Mouse (Mus musculus) liver, postnatal 0 days (tissue): ENCODE measurements around the gene Kl. TPM values are rescaled to one million over a fixed set of nuclear protein-coding genes. Genes with fewer than 3 reads are reported as not detected.
A peak's percentile ranks its signal among the peaks of the same experiment; 100 is the strongest.

ENCODE experiments used
- ATAC-seq: fragments of 200-750 bp; cut with Nextera tagmentation; 2 replicates; pipeline ENCODE4 v1.8.0; 2017; ENCODE audit warnings: mild to moderate bottlenecking, moderate library complexity
- DNase-seq: peaks from one replicate; pipeline ENCODE4 v3.0.0-alpha.2; 2016
- H3K27ac ChIP-seq: fragments of 300-500 bp; sonication (generic); 2 replicates; pipeline ENCODE4 v1.5.1; 2014; ENCODE audit warnings: antibody characterized with exemption, moderate library complexity, mild to moderate bottlenecking, low read depth
- H3K27me3 ChIP-seq: fragments of 300-500 bp; sonication (generic); 2 replicates; pipeline ENCODE4 v1.6.1; 2014; ENCODE audit warnings: low read length, control low read depth, mixed read lengths; ENCODE audit not compliant: insufficient read depth
- H3K36me3 ChIP-seq: fragments of 300-500 bp; sonication (generic); replicated peaks from 2 replicates; pipeline ENCODE4 v1.6.1; 2014; ENCODE audit warnings: mild to moderate bottlenecking, control low read depth, low read length, moderate library complexity, mixed read lengths; ENCODE audit not compliant: insufficient read depth
- H3K4me1 ChIP-seq: fragments of 300-500 bp; sonication (generic); 2 replicates; pipeline ENCODE4 v1.6.1; 2014; ENCODE audit warnings: antibody characterized with exemption, mild to moderate bottlenecking, control low read depth; ENCODE audit not compliant: insufficient read depth
- H3K4me2 ChIP-seq: fragments of 300-500 bp; sonication (generic); 2 replicates; pipeline ENCODE4 v1.6.1; 2014; ENCODE audit warnings: low read depth, mild to moderate bottlenecking, low read length, moderate library complexity, mixed read lengths
- H3K4me3 ChIP-seq: fragments of 300-500 bp; sonication (generic); 2 replicates; pipeline ENCODE4 v1.5.1; 2014; ENCODE audit warnings: low read depth, low read length
- H3K9ac ChIP-seq: fragments of 300-500 bp; sonication (generic); replicated peaks from 2 replicates; pipeline ENCODE4 v1.6.1; 2014; ENCODE audit warnings: mild to moderate bottlenecking, moderate library complexity
- H3K9me3 ChIP-seq: fragments of 300-500 bp; sonication (generic); 2 replicates; pipeline ENCODE4 v1.6.1; 2016; ENCODE audit warnings: mild to moderate bottlenecking, control low read depth, low read length, mixed read lengths
- CTCF ChIP-seq: sonication (generic); IDR thresholded peaks from 2 replicates; pipeline ENCODE4 v1.5.1; 2016; ENCODE audit warnings: antibody characterized with exemption, low read depth
- EP300 ChIP-seq: IDR thresholded peaks from 2 replicates; pipeline ENCODE4 v1.6.1; 2016; ENCODE audit warnings: antibody characterized with exemption, low read depth, mild to moderate bottlenecking
- WGBS: fragments of 180-500 bp; shearing (Covaris S2); extraction: QIAGEN DNeasy Blood & Tissue Kit; methylation state at CpG from one replicate; pipeline ENCODE4 v1.1.7; 2014; ENCODE audit not compliant: insufficient replicate concordance; 5-methylcytosine and 5-hydroxymethylcytosine counted together
- polyA plus RNA-seq: library from polyadenylated mRNA; unstranded; fragments of >200 nt; fragmentation: Nextera tagmentation; extraction: Ambion mirVana; gene quantifications from 2 replicates; pipeline ENCODE4 v1.2.1, GENCODE M21; 2015

Kl gene
- polyA plus RNA-seq, result 0.05 and 0.08 TPM in 2 replicates

DNA sequence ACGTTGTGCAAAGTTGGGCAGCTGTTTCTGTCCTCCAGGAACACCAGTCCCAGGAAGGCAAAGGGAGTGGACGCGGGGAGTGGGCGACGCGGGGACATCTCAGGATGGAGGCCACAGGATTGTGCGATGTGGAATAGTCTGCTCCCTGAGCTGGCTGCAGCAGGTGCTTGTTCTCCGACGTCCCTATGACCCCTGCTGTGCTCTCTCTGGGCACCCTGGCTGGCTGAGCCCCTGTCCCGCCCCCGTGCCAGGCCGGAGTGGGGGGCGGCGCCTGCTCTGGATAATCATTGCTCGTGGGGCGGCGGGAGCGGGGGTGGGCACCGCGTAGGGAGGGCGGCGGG, at the start of gene Kl:
Kl (plus strand) TSS at position 280 of the 341 bp plus-strand sequence.
- Histone ChIP-seq H3K36me3 (no peaks in the 10 kb centered on the region), H3K9ac (no peak within 1 kb of the TSS), H3K4me1 (no peaks in the 10 kb centered on the region; the same call in 1 of the 2 replicates), H3K9me3 (no peaks in the 10 kb centered on the region), H3K27me3 (peaks cover 30% of the 10 kb centered on the region), H3K4me2 (peak within 1 kb of the TSS; percentile 69), H3K4me3 (peak within 1 kb of the TSS; percentile 45), H3K27ac (no peak within 1 kb of the TSS)
- DNase-seq (peak; percentile 16), ATAC-seq (peak; percentile 3; the same call in 1 of the 2 replicates)
- TF ChIP-seq CTCF, result no peak
- TF ChIP-seq EP300, result no peak
- WGBS, result 2% methylated on average over 16 of the region's 22 CpGs

DNA sequence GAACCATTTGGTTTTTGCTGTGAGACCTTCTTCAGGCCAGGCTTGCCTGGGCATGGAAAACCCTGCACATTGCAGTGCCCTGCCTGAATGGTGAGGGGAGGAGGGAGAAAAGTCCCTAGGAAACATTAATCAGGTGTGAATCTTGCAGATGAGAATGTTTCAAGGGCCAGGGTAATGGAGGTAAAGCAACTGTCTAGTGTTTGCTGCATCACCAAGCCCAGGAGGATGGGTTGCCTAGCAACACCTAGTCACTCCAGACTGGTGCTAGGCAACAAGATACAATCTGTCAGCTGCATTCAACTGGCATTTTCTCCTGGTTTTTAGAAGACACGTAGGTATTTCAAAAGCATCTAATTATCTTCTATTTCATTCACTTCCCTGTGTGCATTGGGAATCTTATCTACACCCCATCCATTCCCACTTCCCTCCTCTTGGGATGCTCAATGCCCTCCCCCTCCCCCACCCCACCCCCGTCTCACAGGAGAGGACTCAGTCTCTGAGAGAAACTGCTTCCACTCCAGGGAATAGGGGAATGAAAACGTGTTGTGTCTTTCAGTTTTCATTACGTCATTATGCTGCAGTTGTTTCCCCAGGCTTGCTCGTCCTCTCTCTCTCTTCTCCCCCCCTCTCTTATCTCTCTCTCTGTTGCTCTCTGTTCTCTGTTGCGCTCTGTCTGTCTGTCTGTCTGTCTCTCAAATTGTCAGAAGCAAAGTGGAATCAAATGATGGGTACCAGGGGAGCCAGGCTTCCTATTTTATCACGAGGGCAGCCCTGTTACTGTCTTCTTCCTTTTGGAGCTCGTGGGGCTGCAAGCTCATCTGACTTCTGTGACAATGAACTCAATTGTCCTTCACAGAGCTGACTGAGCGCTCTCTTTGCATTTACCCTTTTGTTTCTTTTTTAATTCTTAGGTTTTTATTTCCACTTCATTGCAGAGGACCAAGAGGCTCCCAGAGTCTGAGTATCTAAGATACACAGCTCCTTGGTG, 46.1 kb upstream of the Kl start:
- TF ChIP-seq EP300 (no peak), CTCF (no peak)

GRCm38 (mm10) chr5:150912156-150912555, 40.3 kb upstream of the Kl start:
- peaks cover 22% of the 10 kb centered on the region for H3K4me1 ChIP-seq
- H3K27me3 ChIP-seq, result no peaks in the 10 kb centered on the region
- ATAC-seq (no peak), DNase-seq (no peak)
- H3K9me3 ChIP-seq, result peaks cover 4% of the 10 kb centered on the region
- H3K4me3 ChIP-seq, result no peak overlapping the region
- WGBS, result 30% methylated on average over 2 of the region's 2 CpGs
- H3K27ac ChIP-seq, result no peak overlapping the region
- H3K4me2 ChIP-seq, result no peak overlapping the region
- no peak for TF ChIP-seq CTCF
- TF ChIP-seq EP300, result no peak
- no peak overlapping the region for H3K9ac ChIP-seq
- no peaks in the 10 kb centered on the region for H3K36me3 ChIP-seq

More for the DNA sequence above, 46.1 kb upstream of the Kl start:
- ATAC-seq (no peak), DNase-seq (no peak)
- no peaks in the 10 kb centered on the region for H3K4me1 ChIP-seq
- 38% methylated on average over 9 of the region's 9 CpGs for WGBS
- H3K36me3 ChIP-seq, result no peaks in the 10 kb centered on the region
- H3K27me3 ChIP-seq, result no peaks in the 10 kb centered on the region
- H3K4me2 ChIP-seq, result no peak overlapping the region
- H3K27ac ChIP-seq, result no peak overlapping the region
- H3K9me3 ChIP-seq, result peaks cover 4% of the 10 kb centered on the region
- H3K9ac ChIP-seq, result no peak overlapping the region
- H3K4me3 ChIP-seq, result no peak overlapping the region

GRCm38 (mm10) chr5:150912656-150913055, 39.8 kb upstream of the Kl start:
- Histone ChIP-seq H3K27me3 (no peaks in the 10 kb centered on the region), H3K4me1 (peaks cover 27% of the 10 kb centered on the region), H3K9me3 (peaks cover 4% of the 10 kb centered on the region), H3K4me2 (no peak overlapping the region), H3K4me3 (no peak overlapping the region), H3K9ac (no peak overlapping the region), H3K27ac (no peak overlapping the region), H3K36me3 (no peaks in the 10 kb centered on the region)
- DNase-seq, result no peak
- 38% methylated on average over 5 of the region's 5 CpGs for WGBS
- ATAC-seq, result no peak
- TF ChIP-seq CTCF (no peak), EP300 (no peak)

DNA sequence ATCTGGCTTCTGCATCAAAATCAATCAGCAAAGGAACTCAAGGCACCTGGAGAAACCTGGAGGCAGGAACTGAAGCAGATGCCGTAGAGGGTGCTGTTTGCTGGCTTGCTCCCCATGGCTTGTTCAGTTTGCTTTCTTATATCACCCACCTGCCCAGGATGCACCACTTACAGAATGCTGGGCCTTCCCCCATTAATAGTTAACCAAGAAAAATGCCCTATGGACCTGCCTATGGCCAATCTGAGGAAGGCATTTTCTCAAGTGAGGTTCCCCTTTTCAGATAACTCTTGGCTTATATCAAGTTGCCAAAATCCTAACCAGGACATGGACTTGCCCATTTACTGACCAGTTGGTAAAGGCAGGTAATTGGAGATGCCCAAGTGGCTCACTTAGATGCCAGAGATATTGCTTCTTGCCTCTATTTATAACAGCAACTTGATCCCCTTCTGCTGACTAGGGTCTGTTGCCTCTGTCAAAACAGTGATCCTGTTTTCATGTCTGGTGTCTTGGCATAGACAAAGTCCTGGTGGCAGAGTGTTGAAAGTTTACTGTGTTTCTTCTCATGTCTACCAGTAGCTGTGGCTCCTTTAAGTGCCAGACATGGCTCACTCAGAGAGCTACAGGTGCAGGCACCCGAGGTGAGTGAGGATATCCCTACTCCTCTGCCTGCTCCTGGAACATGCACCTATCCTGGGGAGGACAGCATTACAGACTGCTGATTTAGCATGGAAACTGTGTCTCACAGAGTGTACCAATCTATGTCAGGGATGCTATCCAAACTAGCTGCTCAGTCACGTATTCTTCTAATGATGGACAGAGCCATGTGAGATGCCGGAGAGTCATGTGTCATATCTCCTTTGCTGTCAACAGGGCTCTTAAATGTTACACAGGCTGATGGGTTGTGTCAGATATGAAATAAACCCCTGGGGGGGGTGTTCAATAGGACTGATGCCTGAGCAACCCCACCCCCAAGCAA, 37.0 kb upstream of the Kl start:
- H3K4me2 ChIP-seq, result no peak overlapping the region
- no peak overlapping the region for H3K27ac ChIP-seq
- no peak overlapping the region for H3K9ac ChIP-seq
- 70% methylated on average over 4 of the region's 4 CpGs for WGBS
- no peaks in the 10 kb centered on the region for H3K9me3 ChIP-seq
- DNase-seq (no peak), ATAC-seq (no peak)
- H3K27me3 ChIP-seq, result no peaks in the 10 kb centered on the region
- H3K36me3 ChIP-seq, result no peaks in the 10 kb centered on the region
- H3K4me3 ChIP-seq, result no peak overlapping the region
- TF ChIP-seq CTCF, result no peak
- TF ChIP-seq EP300, result no peak
- peaks cover 27% of the 10 kb centered on the region for H3K4me1 ChIP-seq
